In the genomic region with DNA sequence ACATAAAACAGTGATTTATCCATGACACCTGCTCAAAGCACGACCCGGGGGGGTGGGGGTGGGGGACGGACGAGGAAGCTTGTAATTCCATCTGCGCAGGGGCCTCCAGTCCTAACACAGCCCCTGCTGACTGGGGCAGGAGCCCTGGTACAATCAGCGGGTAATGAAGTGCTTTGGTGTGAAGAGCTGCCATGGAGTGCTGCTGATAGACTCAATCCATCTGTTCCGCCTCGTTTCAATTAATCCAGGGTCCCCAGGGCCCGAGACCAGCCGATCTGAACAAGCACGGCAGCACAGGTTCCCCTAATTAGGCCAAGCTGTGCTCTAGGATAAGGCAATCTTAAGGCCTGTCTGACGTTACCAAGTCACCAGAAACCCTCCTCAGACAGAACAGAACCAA, we compare ENCODE assay signal across 12 mouse cellular contexts. TPM values are rescaled to one million over a fixed set of nuclear protein-coding genes. Genes with fewer than 3 reads are reported as not detected.
DNase-seq lines count a peak whose midpoint lies in the region; ATAC-seq and TF ChIP-seq lines count a peak whose summit lies in the region.
"Had no signal": no experiment of that assay in that cellular context is flagged by ENCODE, and none has a peak within 500 bp of the region (broad histone marks: within the 10 kb centered on the region; RNA-seq: fewer than 3 reads in every experiment).

No protein-coding gene starts in this region.

- no peaks in the 10 kb centered on the region for H3K36me3 ChIP-seq in forebrain, embryonic 16.5 days (ENCODE audit: control insufficient read depth, insufficient read depth)
- peaks cover 5% of the 10 kb centered on the region; the same call in 1 of the 2 replicates for H3K36me3 ChIP-seq in midbrain, embryonic 10.5 days
- H3K36me3 ChIP-seq in heart, embryonic 10.5 days, result no peaks in the 10 kb centered on the region

- peaks cover 38% of the 10 kb centered on the region for H3K4me1 ChIP-seq in forebrain, embryonic 16.5 days (replicated peaks; ENCODE audit: control insufficient read depth, insufficient read depth, low read length)
- peaks cover 70% of the 10 kb centered on the region for H3K4me1 ChIP-seq in midbrain, embryonic 10.5 days
- H3K4me1 ChIP-seq in heart, embryonic 10.5 days, result peaks cover 17% of the 10 kb centered on the region; the same call in 1 of the 2 replicates

- H3K9me3 ChIP-seq in forebrain, embryonic 16.5 days (ENCODE audit: control insufficient read depth, low read length), result no peaks in the 10 kb centered on the region
- H3K9me3 ChIP-seq in midbrain, embryonic 10.5 days (replicated peaks), result no peaks in the 10 kb centered on the region
- H3K9me3 ChIP-seq in heart, embryonic 10.5 days, result no peaks in the 10 kb centered on the region

- no peak for TF ChIP-seq POLR2A in brain, embryonic 14.5 days (IDR thresholded peaks at IDR 0.05; ENCODE audit: borderline replicate concordance, extremely low read depth, insufficient read depth, insufficient read length, poor library complexity, severe bottlenecking)

- WGBS in forebrain, embryonic 16.5 days, result 12% methylated on average over 12 of the region's 12 CpGs
- WGBS in midbrain, embryonic 10.5 days, result 31% methylated on average over 12 of the region's 12 CpGs
- WGBS in heart, embryonic 10.5 days, result 40% methylated on average over 12 of the region's 12 CpGs

- no peaks in the 10 kb centered on the region for H3K27me3 ChIP-seq in forebrain, embryonic 16.5 days (replicated peaks; ENCODE audit: control insufficient read depth, insufficient read depth, low read length)
- H3K27me3 ChIP-seq in midbrain, embryonic 10.5 days (ENCODE audit: low read depth, poor library complexity, severe bottlenecking), result peaks cover 23% of the 10 kb centered on the region
- H3K27me3 ChIP-seq in heart, embryonic 10.5 days (ENCODE audit: insufficient read depth, poor library complexity, severe bottlenecking), result peaks cover 82% of the 10 kb centered on the region
- H3K27me3 ChIP-seq: Patski had no signal

- peak; percentile 61 for ATAC-seq in forebrain, embryonic 16.5 days
- ATAC-seq: Patski had no signal

- DNase-seq in cerebellum, postnatal 10 days, result peak; percentile 71 to 82
- no peak for DNase-seq in cerebellum, postnatal 25 days
- peak; percentile 94 for DNase-seq in brain, embryonic 14.5 days (ENCODE audit: low read depth)
- DNase-seq in midbrain, embryonic 10.5 days (ENCODE audit: low spot score), result peak; percentile 47
- no peak for DNase-seq in spleen, postnatal 4 days (ENCODE audit: low spot score in 2 of 2)
- DNase-seq in layer of hippocampus, adult 9-10 months (ENCODE audit: low spot score), result no peak
- no peak for DNase-seq in heart, embryonic 10.5 days (ENCODE audit: low spot score)
- DNase-seq: heart, postnatal 14 days; layer of hippocampus, adult 9-11 months; lung, embryonic 14.5 days had no signal

- peak overlapping the region; percentile 17 for H3K27ac ChIP-seq in forebrain, embryonic 16.5 days (ENCODE audit: low read length)
- peak overlapping the region; percentile 69 for H3K27ac ChIP-seq in midbrain, embryonic 10.5 days (replicated peaks)
- H3K27ac ChIP-seq in heart, embryonic 10.5 days, result no peak overlapping the region

- no peak overlapping the region for H3K9ac ChIP-seq in forebrain, embryonic 16.5 days (replicated peaks; ENCODE audit: low read depth, low read length)
- H3K9ac ChIP-seq: lung, embryonic 14.5 days had no signal

- TF ChIP-seq CTCF in brain, embryonic 14.5 days (IDR thresholded peaks at IDR 0.05; ENCODE audit: borderline replicate concordance, extremely low read depth, insufficient read depth, insufficient read length), result no peak

- H3K4me2 ChIP-seq in forebrain, embryonic 16.5 days (ENCODE audit: low read length), result no peak overlapping the region
- H3K4me2 ChIP-seq: lung, embryonic 14.5 days had no signal

- no peak overlapping the region for H3K4me3 ChIP-seq in forebrain, embryonic 16.5 days (replicated peaks; ENCODE audit: low read length)
- no peak overlapping the region for H3K4me3 ChIP-seq in midbrain, embryonic 10.5 days
- H3K4me3 ChIP-seq in heart, embryonic 10.5 days, result no peak overlapping the region

RNA-seq across cellular contexts. Expression of a gene that starts 38.6 kb away (rescaled TPM):
- polyA plus RNA-seq in brain, embryonic 14.5 days (2012; rRNA removed), result 24.1 and 31.6 TPM in 2 replicates
- 18.1 and 20.7 TPM in 2 replicates for polyA plus RNA-seq in forebrain, embryonic 16.5 days (2015; fragmentation: Nextera tagmentation; extraction: Ambion mirVana)
- polyA plus RNA-seq in midbrain, embryonic 10.5 days (2016; fragmentation: Nextera tagmentation; extraction: Ambion mirVana), result 14.8 and 15.8 TPM in 2 replicates
- polyA plus RNA-seq in heart, embryonic 10.5 days (2016; fragmentation: Nextera tagmentation; extraction: Ambion mirVana), result 2.3 and 4.4 TPM in 2 replicates

Comparison
In these comparisons a context has a peak if more than half of its experiments do, and no peak if none do; other contexts are left out.
1. DNase-seq: peak in cerebellum, postnatal 10 days (2 of 2), brain, embryonic 14.5 days (single experiment) and midbrain, embryonic 10.5 days (single experiment); none in cerebellum, postnatal 25 days (0 of 2), spleen, postnatal 4 days (0 of 2), layer of hippocampus, adult 9-10 months (single experiment) and heart, embryonic 10.5 days (single experiment).